Mouse (Mus musculus) CH12.LX (cell line): ENCODE data around the gene 9530053A07Rik. TPM values are rescaled to one million over a fixed set of nuclear protein-coding genes. Genes with fewer than 3 reads are reported as not detected.

Experiments used
- DNase-seq: peaks from one replicate; pipeline ENCODE4 v3.0.0-alpha.2; 2013; ENCODE audit errors: extremely low read depth
- H3K27ac ChIP-seq: 2 replicates; pipeline ENCODE4 v1.5.1; 2012; ENCODE audit warnings: low read depth, mild to moderate bottlenecking, control low read depth, moderate library complexity; ENCODE audit not compliant: insufficient read depth
- H3K27me3 ChIP-seq: replicated peaks from 2 replicates; pipeline ENCODE3; 2012; ENCODE audit warnings: inconsistent platforms
- H3K36me3 ChIP-seq, 2 experiments: replicated peaks in 1 of 2; 2 replicates each; pipeline versions ENCODE3 to v1.6.1; 2012; ENCODE audit warnings: inconsistent platforms in 1 of 2, low read length in 1 of 2, mild to moderate bottlenecking in 1 of 2, mixed read lengths in 1 of 2, moderate library complexity in 1 of 2; ENCODE audit not compliant: control insufficient read depth in 1 of 2, insufficient read depth in 1 of 2
- H3K4me1 ChIP-seq, 2 experiments: 2 replicates each; pipeline ENCODE4 v1.6.1; 2012; ENCODE audit warnings: inconsistent platforms in 1 of 2, moderate library complexity in 1 of 2; ENCODE audit not compliant: insufficient read depth in 2 of 2, control insufficient read depth in 1 of 2
- H3K4me2 ChIP-seq: 2 replicates; pipeline ENCODE4 v1.6.1; 2012; ENCODE audit warnings: low read depth, mild to moderate bottlenecking, control low read depth; ENCODE audit not compliant: poor library complexity, insufficient read depth, severe bottlenecking
- H3K4me3 ChIP-seq, 3 experiments: fragments of 150-350 bp in 1 of 3; sonication (generic) in 1 of 3; replicated peaks in 1 of 3; 2 replicates each; pipeline versions ENCODE3 to v1.5.1; 2011 to 2012; ENCODE audit warnings: low read depth in 2 of 3, low read length in 2 of 3, mild to moderate bottlenecking in 2 of 3, moderate library complexity in 2 of 3, control low read depth in 1 of 3, improper control_type of control experiment in 1 of 3, inconsistent platforms in 1 of 3, mixed read lengths in 1 of 3; ENCODE audit not compliant: poor library complexity in 1 of 3
- H3K79me2 ChIP-seq: replicated peaks from 2 replicates; pipeline ENCODE4 v1.6.1; 2012; ENCODE audit warnings: mild to moderate bottlenecking, moderate library complexity; ENCODE audit not compliant: control insufficient read depth, poor library complexity, insufficient read depth, severe bottlenecking; ENCODE audit errors: extremely low read depth
- H3K9ac ChIP-seq: 2 replicates; pipeline ENCODE4 v1.6.1; 2012; ENCODE audit warnings: low read depth, mild to moderate bottlenecking, control low read depth, moderate library complexity; ENCODE audit not compliant: insufficient read depth
- H3K9me3 ChIP-seq: replicated peaks from 2 replicates; pipeline ENCODE3; 2012; ENCODE audit warnings: low read length, inconsistent platforms, mixed read lengths
- BHLHE40 ChIP-seq: IDR thresholded peaks from 2 replicates; pipeline ENCODE4 v1.6.1; 2011; ENCODE audit warnings: mild to moderate bottlenecking, low read depth, low read length, improper control_type of control experiment
- CHD1 ChIP-seq: IDR thresholded peaks from 2 replicates; pipeline ENCODE4 v1.6.1; 2012; ENCODE audit warnings: low read depth, low read length, improper control_type of control experiment, inconsistent platforms
- CHD2 ChIP-seq: IDR thresholded peaks from 2 replicates; pipeline ENCODE4 v1.6.1; 2011; ENCODE audit warnings: low read length, improper control_type of control experiment
- E2F4 ChIP-seq: IDR thresholded peaks from 2 replicates; pipeline ENCODE4 v1.6.1; 2011; ENCODE audit warnings: low read depth, low read length, improper control_type of control experiment; ENCODE audit not compliant: insufficient replicate concordance
- ELF1 ChIP-seq: IDR thresholded peaks from 2 replicates; pipeline ENCODE4 v1.6.1; 2014; ENCODE audit warnings: low read depth, mild to moderate bottlenecking, inconsistent platforms, low read length, improper control_type of control experiment
- ETS1 ChIP-seq: conservative IDR thresholded peaks from 2 replicates; pipeline ENCODE4 v1.6.1; 2012; ENCODE audit warnings: low read depth, mild to moderate bottlenecking, inconsistent platforms, low read length, improper control_type of control experiment, moderate library complexity
- GABPA ChIP-seq: IDR thresholded peaks from 2 replicates; pipeline ENCODE4 v1.6.1; 2012; ENCODE audit warnings: low read depth, low read length, improper control_type of control experiment, inconsistent platforms; ENCODE audit not compliant: insufficient replicate concordance
- IRF4 ChIP-seq: IDR thresholded peaks from 2 replicates; pipeline ENCODE4 v1.6.1; 2014; ENCODE audit warnings: low read depth, mild to moderate bottlenecking, inconsistent platforms, low read length, improper control_type of control experiment
- JUND ChIP-seq: conservative IDR thresholded peaks from 2 replicates; pipeline ENCODE4 v1.6.1; 2011; ENCODE audit warnings: low read depth, low read length, improper control_type of control experiment
- MAFK ChIP-seq: IDR thresholded peaks from 2 replicates; pipeline ENCODE4 v1.6.1; 2011; ENCODE audit warnings: low read length, improper control_type of control experiment; ENCODE audit not compliant: insufficient replicate concordance
- MEF2A ChIP-seq: IDR thresholded peaks from 2 replicates; pipeline ENCODE4 v1.6.1; 2014; ENCODE audit warnings: low read depth, mild to moderate bottlenecking, inconsistent platforms, low read length, improper control_type of control experiment, borderline replicate concordance
- NRF1 ChIP-seq: IDR thresholded peaks from 2 replicates; pipeline ENCODE4 v1.6.1; 2014; ENCODE audit warnings: low read depth, mild to moderate bottlenecking, inconsistent platforms, low read length, improper control_type of control experiment, moderate library complexity
- POLR2AphosphoS2 ChIP-seq: IDR thresholded peaks from 2 replicates; pipeline ENCODE4 v1.6.1; 2011; ENCODE audit warnings: low read depth, low read length, improper control_type of control experiment
- RAD21 ChIP-seq: IDR thresholded peaks from 2 replicates; pipeline ENCODE4 v1.6.1; 2011; ENCODE audit warnings: low read depth, mild to moderate bottlenecking, low read length, improper control_type of control experiment, moderate library complexity
- RCOR1 ChIP-seq: conservative IDR thresholded peaks from 2 replicates; pipeline ENCODE4 v1.6.1; 2012; ENCODE audit warnings: low read depth, mild to moderate bottlenecking, inconsistent platforms, low read length, improper control_type of control experiment
- USF1 ChIP-seq: IDR thresholded peaks from 2 replicates; pipeline ENCODE4 v1.6.1; 2014; ENCODE audit warnings: low read depth, mild to moderate bottlenecking, inconsistent platforms, low read length, improper control_type of control experiment
- dilution Hi-C: fragments of 300-500 bp; cut with MboI; formaldehyde crosslinking; loops from 2 replicates; pipeline ENCODE4 v1.14.3; 2020; ENCODE audit warnings: low sequenced_read_pairs; ENCODE audit not compliant: extremely low pct_unique_long_range_greater_than_20kb, extremely low pct_ligation_motif_present
- in situ Hi-C: fragments of 300-500 bp; cut with MboI; formaldehyde crosslinking; loops from 3 replicates; pipeline ENCODE4 v1.14.3; 2019; ENCODE audit warnings: low sequenced_read_pairs, low pct_ligation_motif_present, low pct_unique_long_range_greater_than_20kb, mixed read lengths
- polyA plus RNA-seq: library from polyadenylated mRNA; unstranded; fragments of >175 nt; gene quantifications from 2 replicates; pipeline ENCODE4 v1.2.1, GENCODE M21; 2012; ENCODE audit warnings: low read depth; ENCODE audit not compliant: insufficient read length
- total RNA-seq, 2 experiments: library from RNA; depleted of rRNA; stranded (reverse); fragments of 300-350 nt in 1 of 2; fragments of >200 nt in 1 of 2; gene quantifications; 2 replicates each; pipeline ENCODE4 v1.2.3; 2012 to 2014

9530053A07Rik gene
- total and polyA plus RNA-seq, 3 experiments: 0.03 to 0.64 (median 0.05) TPM

- dilution Hi-C loops: no loop called here
- in situ Hi-C loops: loop anchor here (10.0 kb wide), 1 partner anchor 105 kb away; the partner anchor contains the start of gene Psmc4
- no peak overlapping the region for H3K4me2 ChIP-seq
Measured at GRCm38 (mm10) chr7:28159893-28160292, 30.6 kb downstream of the 9530053A07Rik start.

GRCm38 (mm10) chr7:28161163-28161749, 32.0 kb downstream of the 9530053A07Rik start:
- H3K9ac ChIP-seq: no peak overlapping the region
- no peaks in the 10 kb centered on the region for H3K79me2 ChIP-seq
- no peak overlapping the region for H3K4me2 ChIP-seq
- peaks cover 7% of the 10 kb centered on the region for H3K9me3 ChIP-seq
- in situ Hi-C loops: loop anchor here (10.0 kb wide), 1 partner anchor 106 kb away; the partner anchor contains the start of gene Psmc4
- dilution Hi-C loops: no loop called here
- H3K4me1 ChIP-seq: peaks cover 0 to 5% of the 10 kb centered on the region in 2 experiments; a peak in 2 of 4 replicates
- H3K4me3 ChIP-seq: no peak overlapping the region
- H3K27ac ChIP-seq: no peak overlapping the region
- no peaks in the 10 kb centered on the region for H3K36me3 ChIP-seq
- H3K27me3 ChIP-seq: peaks cover 40% of the 10 kb centered on the region
- no peak for TF ChIP-seq ETS1
- no peak for TF ChIP-seq MEF2A
- no peak for TF ChIP-seq E2F4
- TF ChIP-seq CHD2: no peak
- no peak for TF ChIP-seq JUND
- TF ChIP-seq CHD1: no peak
- no peak for TF ChIP-seq POLR2AphosphoS2
- no peak for TF ChIP-seq RCOR1
- no peak for TF ChIP-seq IRF4
- TF ChIP-seq ELF1: no peak
- TF ChIP-seq GABPA: no peak
- DNase-seq: no peak

More at GRCm38 (mm10) chr7:28159893-28160292, 30.6 kb downstream of the 9530053A07Rik start:
- no peak for DNase-seq
- H3K79me2 ChIP-seq: no peaks in the 10 kb centered on the region
- no peak overlapping the region for H3K4me3 ChIP-seq
- no peak overlapping the region for H3K9ac ChIP-seq
- H3K27ac ChIP-seq: no peak overlapping the region
- H3K36me3 ChIP-seq: no peaks in the 10 kb centered on the region
- TF ChIP-seq NRF1: no peak
- no peak for TF ChIP-seq USF1
- TF ChIP-seq RAD21: no peak
- no peak for TF ChIP-seq BHLHE40
- peak; percentile 79; the same call in 1 of the 2 replicates for TF ChIP-seq MAFK
- H3K4me1 ChIP-seq: peaks cover 0 to 5% of the 10 kb centered on the region in 2 experiments; a peak in 2 of 4 replicates
- H3K9me3 ChIP-seq: no peaks in the 10 kb centered on the region
- peaks cover 47% of the 10 kb centered on the region for H3K27me3 ChIP-seq
